Mouse (Mus musculus) right cerebral cortex, postnatal 25 days (tissue): ENCODE measurements around the gene Acaca.
A peak's percentile ranks its signal among the peaks of the same experiment; 100 is the strongest.

Source experiments
- DNase-seq: peaks from one replicate; pipeline ENCODE4 v3.0.0; 2022

The Acaca gene

GRCm38 (mm10) chr11:84156535-84157262 lies 27.2 kb downstream of the Acaca start:
- no peak for DNase-seq

GRCm38 (mm10) chr11:84164123-84164522 lies 34.7 kb downstream of the Acaca start:
- DNase-seq = no peak

GRCm38 (mm10) chr11:84164561-84164960 lies 35.1 kb downstream of the Acaca start:
- DNase-seq = no peak

GRCm38 (mm10) chr11:84167046-84167526 lies 37.6 kb downstream of the Acaca start, which contains the start of gene Gm11437:
Gene Gm11437, minus strand, starts transcription at chr11:84167476.
- no peak for DNase-seq

- DNase-seq = peak; percentile 43
These were observed 39.3 kb downstream of the Acaca start for GRCm38 (mm10) chr11:84168701-84169288.

- DNase-seq = no peak
These were observed 43.3 kb downstream of the Acaca start for GRCm38 (mm10) chr11:84172539-84173435.

GRCm38 (mm10) chr11:84178571-84178970 lies 49.1 kb downstream of the Acaca start:
- DNase-seq = no peak

- DNase-seq = peak; percentile 93
These were observed 49.9 kb downstream of the Acaca start for GRCm38 (mm10) chr11:84179226-84179953.

- peak; percentile 79 for DNase-seq
These were observed 50.6 kb downstream of the Acaca start for GRCm38 (mm10) chr11:84179954-84180598.

GRCm38 (mm10) chr11:84181286-84181685 lies 51.8 kb downstream of the Acaca start:
- DNase-seq = no peak

GRCm38 (mm10) chr11:84188530-84188929 lies 59.1 kb downstream of the Acaca start:
- no peak for DNase-seq

GRCm38 (mm10) chr11:84190581-84191233 lies 61.2 kb downstream of the Acaca start:
- no peak for DNase-seq

- DNase-seq = no peak
These were observed 63.8 kb downstream of the Acaca start for GRCm38 (mm10) chr11:84193249-84193648.

- no peak for DNase-seq
These were observed 65.3 kb downstream of the Acaca start for GRCm38 (mm10) chr11:84194751-84195150.

GRCm38 (mm10) chr11:84197607-84198402 lies 68.3 kb downstream of the Acaca start:
- no peak for DNase-seq

GRCm38 (mm10) chr11:84205776-84206175 lies 76.3 kb downstream of the Acaca start:
- DNase-seq = no peak

- no peak for DNase-seq
These were observed 81.4 kb downstream of the Acaca start for GRCm38 (mm10) chr11:84210876-84211275.

GRCm38 (mm10) chr11:84218951-84219350 lies 89.5 kb downstream of the Acaca start:
- no peak for DNase-seq

- no peak for DNase-seq
These were observed 114.1 kb downstream of the Acaca start for GRCm38 (mm10) chr11:84243562-84243961.

- DNase-seq = no peak
These were observed 117.9 kb downstream of the Acaca start for GRCm38 (mm10) chr11:84247370-84247769.

- no peak for DNase-seq
These were observed 121.7 kb downstream of the Acaca start for GRCm38 (mm10) chr11:84251170-84251569.
